Mouse (Mus musculus): ENCODE measurements around the gene Wap. TPM values are rescaled to one million over a fixed set of nuclear protein-coding genes. Genes with fewer than 3 reads are reported as not detected.
"Not testable (repeated sequence)": the region's sequence is repeated elsewhere in the genome, so short reads cannot be mapped to it uniquely, and the experiment has no call there.

Gene Wap
- total RNA-seq (2021): not detected

DNA sequence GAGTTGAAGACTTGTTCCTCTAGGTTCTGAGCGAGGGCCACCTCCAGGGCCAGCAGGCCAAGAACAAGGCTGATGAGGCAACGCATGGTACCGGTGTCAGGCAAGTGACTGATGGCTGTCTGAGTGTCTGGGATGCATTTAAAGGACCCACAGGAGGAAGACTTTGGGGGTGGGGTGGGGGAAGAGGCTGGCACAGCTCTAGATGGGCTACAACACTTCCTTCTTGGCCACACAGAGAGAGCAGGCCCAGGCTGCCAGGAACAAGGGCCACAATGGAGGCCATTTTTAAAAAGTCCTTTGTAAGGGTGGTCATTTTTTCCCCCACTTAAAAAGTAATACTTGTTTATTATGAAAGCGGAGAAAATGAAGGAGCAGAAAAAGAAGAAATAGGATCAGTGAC lies at the start of gene Wap:
Gene Wap, minus strand, starts transcription at position 101 of the 400 bp plus-strand sequence.
- intact Hi-C loops (cut with DNase I): no loop called here
- DNase-seq (ENCODE audit: low spot score in 2 of 2): no peak

DNA sequence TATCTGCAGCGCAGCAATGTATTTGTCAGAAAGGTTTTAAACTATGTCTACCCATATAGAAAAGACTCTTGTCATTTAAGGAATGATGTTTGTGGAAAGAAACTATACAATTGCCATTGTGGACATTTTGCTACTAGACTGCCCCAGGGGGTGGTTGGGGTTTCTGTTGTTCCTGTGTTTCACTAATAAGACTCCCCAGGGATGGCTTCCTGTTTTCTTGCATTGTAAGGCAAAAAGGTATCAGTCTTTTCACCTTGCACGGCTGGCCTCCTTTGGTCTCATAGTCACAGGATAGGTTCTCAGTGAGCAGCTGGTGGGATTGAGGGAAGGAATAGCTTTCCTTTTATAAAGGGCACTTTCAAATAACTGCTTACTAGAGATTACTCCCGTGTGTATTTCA lies 46.3 kb upstream of the Wap start:
- DNase-seq (ENCODE audit: low spot score in 2 of 2): no peak
- intact Hi-C loops (cut with DNase I): no loop called here

DNA sequence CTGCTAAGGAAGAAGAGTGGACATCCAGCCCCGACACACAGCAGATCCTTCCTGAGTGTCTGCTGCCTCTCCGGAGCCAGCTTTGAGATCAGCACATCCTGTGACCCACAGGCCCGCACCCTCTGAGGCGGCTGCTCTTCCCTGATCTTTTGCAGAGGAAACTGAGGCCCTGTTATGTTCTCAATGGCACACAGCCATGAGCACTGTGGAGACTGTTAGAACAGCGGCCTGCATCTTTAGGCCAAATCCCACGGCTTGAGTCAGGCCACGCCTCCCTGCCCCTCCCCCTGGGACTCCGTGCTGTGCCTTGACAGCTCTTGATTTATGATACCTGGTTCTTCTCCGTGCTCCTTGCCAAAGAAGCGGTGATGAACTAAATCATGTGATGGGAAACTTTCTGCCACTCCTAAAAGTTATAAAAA lies 42.0 kb upstream of the Wap start:
- DNase-seq (ENCODE audit: low spot score in 2 of 2): no peak
- intact Hi-C loops (cut with DNase I): no loop called here

DNA sequence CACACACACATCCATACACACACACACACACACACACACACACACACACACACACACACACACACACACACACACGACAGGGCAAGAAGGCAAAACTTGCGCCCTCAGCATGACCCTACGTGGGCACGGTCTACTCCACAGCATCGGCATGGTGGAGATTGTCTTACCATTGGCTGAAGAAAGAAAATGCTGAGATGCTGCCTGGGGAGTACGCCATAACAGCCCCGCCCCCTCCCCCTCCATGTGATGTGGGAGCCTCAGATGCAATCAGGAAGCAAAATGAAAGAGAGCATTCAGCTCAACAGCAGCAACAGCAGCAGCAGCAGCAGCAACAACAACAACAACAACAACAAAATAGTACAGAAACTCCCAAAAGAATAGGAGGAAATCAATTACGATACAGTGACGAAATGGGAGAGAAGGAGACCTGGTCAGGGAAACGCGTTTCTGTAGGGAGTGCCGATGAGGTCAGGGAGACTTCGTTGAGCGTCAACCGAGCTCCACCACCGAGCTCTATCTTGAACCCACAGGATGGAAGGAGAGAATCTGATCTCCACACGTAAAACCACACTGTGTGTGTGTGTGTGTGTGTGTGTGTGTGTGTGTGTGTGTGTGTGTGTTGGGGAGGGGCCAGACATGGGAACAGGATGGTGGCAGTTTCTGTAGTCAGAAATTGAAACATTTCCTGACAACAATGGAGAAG lies 41.4 kb upstream of the Wap start:
- intact Hi-C loops (cut with DNase I): no loop called here
- DNase-seq (ENCODE audit: low spot score in 2 of 2): no peak

DNA sequence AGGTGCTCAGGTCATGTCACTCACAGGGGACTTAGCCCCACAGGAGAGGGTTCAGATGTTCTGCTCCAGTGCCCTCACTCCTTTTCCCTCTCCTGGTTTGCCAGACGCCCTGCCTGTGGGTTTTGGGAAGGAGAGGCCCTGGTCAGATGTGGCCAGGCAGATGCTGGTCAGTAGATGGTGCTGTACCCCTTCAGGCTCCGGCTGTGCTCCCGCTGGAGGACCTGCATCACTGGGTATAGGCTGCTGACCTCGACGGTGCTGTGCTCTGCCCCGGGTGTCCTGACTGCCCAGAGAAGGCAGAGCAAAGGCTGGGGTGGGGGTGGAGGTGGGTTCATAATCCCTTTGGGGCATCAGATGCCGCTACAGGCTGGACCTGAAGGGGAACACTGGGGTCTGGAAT lies 39.1 kb upstream of the Wap start:
- intact Hi-C loops (cut with DNase I): no loop called here
- no peak for DNase-seq (ENCODE audit: low spot score in 2 of 2)

DNA sequence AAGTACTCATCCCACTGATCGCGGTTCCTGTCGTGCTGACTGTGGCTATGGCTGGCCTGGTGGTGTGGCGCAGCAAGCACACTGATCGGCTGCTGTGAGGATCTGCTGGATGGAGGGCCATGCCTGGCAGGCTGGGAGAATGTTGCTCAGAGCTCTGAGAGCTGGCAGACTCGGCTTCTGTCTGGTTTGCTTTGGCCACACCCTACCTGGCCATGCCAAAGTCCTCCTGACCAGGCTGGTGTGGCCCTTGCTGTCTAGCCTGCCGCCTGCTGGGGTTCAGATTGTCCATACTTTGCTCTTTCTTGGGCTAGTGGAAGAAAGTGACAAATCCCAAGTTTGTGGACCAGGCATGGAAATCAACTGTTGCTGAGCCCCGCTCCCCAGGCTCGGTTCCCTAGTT lies 38.2 kb upstream of the Wap start:
- intact Hi-C loops (cut with DNase I): no loop called here
- DNase-seq (ENCODE audit: low spot score in 2 of 2): no peak

GRCm38 (mm10) chr11:6675402-6675801 lies 37.0 kb upstream of the Wap start:
- DNase-seq (ENCODE audit: low spot score in 2 of 2): no peak
- intact Hi-C loops (cut with DNase I): no loop called here

GRCm38 (mm10) chr11:6674701-6675100 lies 36.3 kb upstream of the Wap start:
- intact Hi-C loops (cut with DNase I): no loop called here
- DNase-seq (ENCODE audit: low spot score in 2 of 2): no peak

DNA sequence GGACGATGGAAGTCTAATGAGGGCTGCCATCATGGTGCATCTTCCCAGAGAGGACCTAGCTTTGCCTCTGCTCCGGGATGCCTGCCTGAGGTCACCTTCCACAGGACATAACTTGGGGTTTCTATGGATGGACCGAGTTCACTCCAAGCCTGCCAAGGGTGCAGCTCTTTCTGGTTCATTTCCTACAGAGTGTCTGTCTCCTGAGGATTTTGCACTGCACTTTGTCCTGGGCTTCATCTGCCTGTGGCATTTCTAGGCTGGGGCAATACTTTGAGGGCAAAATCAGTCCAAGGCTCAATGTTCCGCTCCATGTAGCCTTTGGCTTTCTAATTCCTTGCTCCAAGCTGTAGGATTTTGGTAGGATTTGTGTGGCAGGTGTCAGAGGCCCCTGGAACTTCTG lies 32.4 kb upstream of the Wap start:
- DNase-seq (ENCODE audit: low spot score in 2 of 2): no peak
- intact Hi-C loops (cut with DNase I): no loop called here

GRCm38 (mm10) chr11:6670044-6670443 lies 31.6 kb upstream of the Wap start:
- no peak for DNase-seq (ENCODE audit: low spot score in 2 of 2)
- intact Hi-C loops (cut with DNase I): no loop called here

DNA sequence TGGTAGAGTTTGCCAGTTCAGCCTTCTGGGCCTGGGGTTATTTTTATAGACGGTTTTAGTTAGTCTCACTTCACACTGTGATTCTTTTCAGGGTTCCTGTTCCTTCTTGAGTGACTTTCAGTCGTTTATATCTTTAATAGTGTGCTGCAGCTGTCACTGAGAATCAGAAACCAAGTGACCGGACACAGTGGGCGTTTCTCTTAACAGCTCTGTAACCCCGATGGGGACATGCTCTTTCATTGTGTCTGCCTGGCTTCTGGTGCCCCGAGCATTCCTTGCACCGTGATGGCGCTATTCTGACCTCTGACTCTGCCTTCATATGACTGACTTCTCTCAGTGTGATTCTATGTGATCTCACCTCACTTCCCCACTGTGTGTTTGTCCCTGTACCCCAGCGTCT lies 30.6 kb upstream of the Wap start:
- intact Hi-C loops (cut with DNase I): no loop called here
- no peak for DNase-seq (ENCODE audit: low spot score in 2 of 2)

- intact Hi-C loops (cut with DNase I): no loop called here
- DNase-seq (ENCODE audit: low spot score in 2 of 2): no peak
Observed at GRCm38 (mm10) chr11:6666634-6667033, 28.2 kb upstream of the Wap start.

DNA sequence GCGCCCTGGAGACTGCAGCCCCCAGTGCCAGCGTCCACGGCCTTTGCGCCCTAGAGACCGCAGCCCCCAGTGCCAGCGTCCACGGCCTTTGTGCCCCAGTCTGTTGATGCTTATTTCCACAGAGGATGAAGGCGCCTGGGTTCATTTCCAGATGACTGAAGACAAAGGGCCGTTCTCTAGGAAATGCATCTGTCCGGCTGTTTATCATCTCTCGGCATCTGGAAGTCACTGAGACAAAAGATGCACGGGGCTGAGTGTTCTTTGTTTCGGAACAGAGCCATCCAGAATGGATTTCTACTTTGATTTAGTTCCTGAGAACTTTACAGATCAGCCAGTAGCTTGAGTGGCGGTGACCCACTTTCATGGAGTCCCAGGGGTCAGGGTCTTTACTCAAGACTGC lies 22.8 kb upstream of the Wap start:
- no peak for DNase-seq (ENCODE audit: low spot score in 2 of 2)
- intact Hi-C loops (cut with DNase I): no loop called here

DNA sequence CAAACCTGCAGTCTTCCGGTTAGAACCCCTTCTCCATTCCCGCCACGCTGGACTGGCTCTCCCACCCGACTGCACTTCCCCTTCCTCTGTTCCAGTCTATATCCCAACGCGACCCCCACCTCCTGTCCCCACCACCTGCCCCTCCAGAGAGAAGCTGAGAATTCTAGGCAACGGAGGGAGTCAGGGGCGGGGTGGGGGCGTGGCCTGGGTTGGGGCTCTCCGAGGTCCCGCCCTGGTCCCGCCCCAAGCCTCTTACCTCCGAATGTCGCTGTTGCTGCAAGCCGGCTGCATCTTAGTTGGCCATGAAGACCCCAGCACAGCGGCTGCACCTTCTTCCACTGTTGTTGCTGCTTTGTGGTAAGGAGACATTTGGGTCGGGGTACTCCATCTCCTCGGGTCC lies 19.8 kb upstream of the Wap start, which contains the start of gene Ramp3:
Gene Ramp3, plus strand, starts transcription at position 251 of the 400 bp plus-strand sequence.
- peak in 1 of 2 experiments; percentile 26 for DNase-seq (ENCODE audit: low spot score in 2 of 2)
- intact Hi-C loops (cut with DNase I): loop anchor here (5.0 to 10.0 kb wide), 4 partner anchors 504 to 1747 kb away; partner anchors contain the start of gene Igfbp1

DNA sequence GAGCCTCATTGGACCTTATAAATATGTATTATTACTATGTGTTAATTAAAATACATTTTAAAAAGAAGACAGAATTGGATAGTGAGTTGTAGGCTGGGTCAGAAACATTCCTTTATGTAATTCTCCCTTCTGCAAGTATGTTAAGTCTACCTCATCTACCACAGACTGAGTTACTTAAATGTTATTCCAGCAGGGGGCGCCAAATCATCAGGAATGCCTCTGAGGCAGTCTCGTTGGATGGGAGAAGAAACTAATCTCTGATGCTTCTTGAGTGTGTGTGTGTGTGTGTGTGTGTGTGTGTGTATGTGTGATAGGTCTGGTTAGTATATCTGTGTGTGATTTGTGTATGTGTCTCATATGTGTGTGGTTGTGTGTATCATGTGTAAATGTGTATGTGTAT lies 16.5 kb upstream of the Wap start:
- intact Hi-C loops (cut with DNase I): loop anchor here (1.0 to 10.0 kb wide), 6 partner anchors 114 to 1750 kb away; partner anchors contain the start of gene Igfbp1
- DNase-seq (ENCODE audit: low spot score in 2 of 2): peak; percentile 62 to 81

- not testable (repeated sequence) for DNase-seq (ENCODE audit: low spot score in 2 of 2)
- intact Hi-C loops (cut with DNase I): loop anchor here (10.0 kb wide), 2 partner anchors 1652 to 1752 kb away; no protein-coding TSS in a partner anchor
Observed at GRCm38 (mm10) chr11:6652978-6653377, 14.5 kb upstream of the Wap start.

DNA sequence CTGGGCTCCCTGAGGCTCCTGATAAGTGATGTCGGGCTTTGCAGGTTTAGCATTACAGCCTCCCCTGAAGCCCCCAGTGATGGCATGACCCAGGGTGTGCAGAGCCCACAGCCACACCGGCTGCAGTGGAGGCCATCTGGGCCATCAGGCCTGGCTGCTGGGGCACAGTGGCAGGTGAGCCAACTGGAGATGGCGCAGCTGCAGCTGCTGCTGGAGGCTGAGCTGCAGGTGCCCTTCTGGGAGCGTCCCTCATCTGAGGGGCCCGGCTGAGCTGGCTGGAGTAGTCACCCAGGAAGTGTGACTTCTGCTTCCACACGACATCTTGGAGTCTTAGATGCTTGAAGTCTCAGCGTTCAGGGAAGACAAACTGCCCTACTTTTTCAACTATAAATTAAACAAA lies 12.1 kb upstream of the Wap start:
- intact Hi-C loops (cut with DNase I): loop anchor here (10.0 kb wide), 2 partner anchors 1654 to 1754 kb away; no protein-coding TSS in a partner anchor
- DNase-seq (ENCODE audit: low spot score in 2 of 2): no peak

DNA sequence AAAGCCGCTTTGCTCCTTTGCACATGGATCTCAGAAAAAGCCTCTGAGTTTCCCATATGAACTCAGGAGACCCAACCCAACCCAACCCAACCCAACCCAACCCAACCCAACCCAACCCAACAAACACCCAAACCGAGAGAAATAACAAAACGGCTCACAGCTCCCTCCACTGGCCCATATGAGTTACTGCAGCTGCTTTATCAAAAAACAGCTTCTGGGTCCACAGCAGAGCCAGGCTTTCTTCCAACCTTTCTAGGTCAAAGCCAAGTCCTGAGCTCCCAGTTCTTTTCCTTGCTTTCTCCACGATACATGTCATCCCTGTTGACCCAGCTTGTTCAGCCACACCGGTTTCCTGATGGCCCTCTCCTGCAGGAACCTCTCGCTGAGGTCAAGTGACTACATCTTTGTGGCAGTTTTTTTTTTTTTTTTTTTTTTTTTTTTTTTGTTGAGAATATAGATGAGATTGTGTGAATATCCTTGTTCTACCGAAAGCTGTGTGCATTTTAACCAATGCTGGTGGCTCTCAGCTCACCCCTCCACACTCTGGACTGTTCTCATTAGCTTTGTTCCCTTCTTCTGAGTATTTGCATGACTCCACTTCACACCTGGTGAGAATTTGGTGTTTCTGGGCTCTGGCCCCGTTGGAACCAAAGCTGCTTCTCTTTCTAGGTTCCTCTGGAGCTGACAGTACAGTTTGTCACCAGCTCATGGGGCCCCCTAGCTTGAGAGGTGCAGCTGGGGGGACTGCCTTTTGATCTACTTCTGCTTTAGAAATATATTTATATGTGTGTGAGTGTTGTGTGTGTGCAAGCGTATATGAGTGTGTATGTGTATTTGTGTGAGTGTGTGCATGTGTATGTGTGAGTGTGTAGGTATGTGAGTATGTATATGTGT lies 9.6 kb upstream of the Wap start:
- DNase-seq (ENCODE audit: low spot score in 2 of 2): no peak
- intact Hi-C loops (cut with DNase I): no loop called here

GRCm38 (mm10) chr11:6644566-6644965 lies 6.1 kb upstream of the Wap start:
- intact Hi-C loops (cut with DNase I): no loop called here
- DNase-seq (ENCODE audit: low spot score in 2 of 2): no peak

- intact Hi-C loops (cut with DNase I): no loop called here
- DNase-seq (ENCODE audit: low spot score in 2 of 2): no peak
Observed at GRCm38 (mm10) chr11:6639072-6639471, 635 bp upstream of the Wap start.

- intact Hi-C loops (cut with DNase I): no loop called here
- no peak for DNase-seq (ENCODE audit: low spot score in 2 of 2)
Observed at GRCm38 (mm10) chr11:6636150-6636549, 2.3 kb downstream of the Wap start.

All from left cerebral cortex, postnatal 36 days (tissue).